Mouse (Mus musculus): ENCODE measurements around the gene Myh13. TPM values are rescaled to one million over a fixed set of nuclear protein-coding genes. Genes with fewer than 3 reads are reported as not detected.

Myh13 gene
- polyA plus RNA-seq, 1 experiment, result not detected

- TF ChIP-seq EP300 (IDR thresholded peaks at IDR 0.05; ENCODE audit: insufficient read depth, low read depth, low read length), result no peak
- no peak for TF ChIP-seq CTCF (IDR thresholded peaks at IDR 0.05; ENCODE audit: low read depth, low read length)
- TF ChIP-seq POLR2A (IDR thresholded peaks at IDR 0.05; ENCODE audit: insufficient read depth, low read length), result no peak
- H3K9me3 ChIP-seq (replicated peaks; ENCODE audit: control insufficient read depth, insufficient read depth, low read length, poor library complexity, severe bottlenecking), result no peaks in the 10 kb centered on the region
- no peak overlapping the region for H3K9ac ChIP-seq (ENCODE audit: low read depth, poor library complexity, severe bottlenecking)
- H3K4me3 ChIP-seq (ENCODE audit: low read depth, low read length), result no peak overlapping the region
- no peaks in the 10 kb centered on the region for H3K36me3 ChIP-seq (ENCODE audit: control insufficient read depth, insufficient read depth, low read length, poor library complexity, severe bottlenecking)
- peaks cover 2% of the 10 kb centered on the region; the same call in 1 of the 2 replicates for H3K27me3 ChIP-seq (ENCODE audit: control insufficient read depth, insufficient read depth, low read length, poor library complexity, severe bottlenecking)
- no peak overlapping the region for H3K27ac ChIP-seq (ENCODE audit: insufficient read depth, low read length)
- no peaks in the 10 kb centered on the region for H3K4me1 ChIP-seq (ENCODE audit: control insufficient read depth, insufficient read depth, low read length)
Observed at GRCm38 (mm10) chr11:67414346-67414940, 93.0 kb downstream of the Myh13 start.

Other genes with a start within 250 kb of the Myh13 start
- gene Myh3, start 243.4 kb upstream of the Myh13 start, polyA plus RNA-seq (2011; ENCODE audit: insufficient read depth, insufficient read length, low read depth, missing spikeins), result 0.36 and 0.47 TPM in 2 replicates
- gene Myh2, start 150.6 kb upstream of the Myh13 start, polyA plus RNA-seq (2011; ENCODE audit: insufficient read depth, insufficient read length, low read depth, missing spikeins), result not detected in 2 replicates
- gene Myh1, start 121.6 kb upstream of the Myh13 start, polyA plus RNA-seq (2011; ENCODE audit: insufficient read depth, insufficient read length, low read depth, missing spikeins), result not detected in 2 replicates
- not detected in 2 replicates for gene Myh4, start 83.6 kb upstream of the Myh13 start, polyA plus RNA-seq (2011; ENCODE audit: insufficient read depth, insufficient read length, low read depth, missing spikeins)
- not detected in 2 replicates for gene Myh8, start 44.5 kb upstream of the Myh13 start, polyA plus RNA-seq (2011; ENCODE audit: insufficient read depth, insufficient read length, low read depth, missing spikeins)
- gene Gas7, start 133.8 kb downstream of the Myh13 start, polyA plus RNA-seq (2011; ENCODE audit: insufficient read depth, insufficient read length, low read depth, missing spikeins), result 2.3 and 2.7 TPM in 2 replicates